Mouse (Mus musculus): ENCODE data around the gene Tgm2. TPM values are rescaled to one million over a fixed set of nuclear protein-coding genes. Genes with fewer than 3 reads are reported as not detected.

Tgm2 gene
- polyA plus RNA-seq, 1 experiment, result 19.0 TPM

DNA sequence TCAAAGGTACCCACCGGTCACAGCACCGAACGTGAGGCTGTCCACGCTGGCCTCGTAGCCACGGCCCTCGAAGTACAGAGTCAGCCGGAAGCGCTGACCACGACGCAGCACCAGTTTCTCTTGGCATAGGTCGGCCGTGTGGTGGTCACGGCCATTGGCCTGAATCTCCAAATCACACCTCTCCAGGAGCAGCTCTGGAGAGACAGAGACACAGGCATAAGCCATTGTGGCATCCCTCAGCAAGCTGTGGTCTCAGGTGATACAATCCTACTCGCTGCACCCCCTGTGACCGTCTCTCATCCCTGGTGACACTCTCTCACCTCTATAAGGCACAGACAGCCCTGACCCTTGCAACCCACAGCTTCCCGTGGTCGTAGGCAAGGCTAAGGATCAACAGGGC, 3.3 kb downstream of the Tgm2 start:
- 72% methylated on average over 18 of the region's 18 CpGs for WGBS
- Histone ChIP-seq H3K4me1 (ENCODE audit: control insufficient read depth, insufficient read depth, low read length) (peaks cover 6% of the 10 kb centered on the region; the same call in 1 of the 2 replicates), H3K27ac (ENCODE audit: control insufficient read depth, insufficient read depth, low read depth, low read length, poor library complexity) (peak overlapping the region; percentile 1), H3K4me3 (replicated peaks; ENCODE audit: control insufficient read depth, low read depth, low read length) (no peak overlapping the region)
- TF ChIP-seq POLR2A (IDR thresholded peaks at IDR 0.05; ENCODE audit: borderline replicate concordance, control insufficient read depth, low read depth, low read length) (no peak), CTCF (IDR thresholded peaks at IDR 0.05; ENCODE audit: control insufficient read depth, insufficient read depth, low read length) (no peak)

- 46% methylated on average over 7 of the region's 7 CpGs for WGBS
Observed at GRCm38 (mm10) chr2:158141690-158142440, 4.4 kb downstream of the Tgm2 start.

DNA sequence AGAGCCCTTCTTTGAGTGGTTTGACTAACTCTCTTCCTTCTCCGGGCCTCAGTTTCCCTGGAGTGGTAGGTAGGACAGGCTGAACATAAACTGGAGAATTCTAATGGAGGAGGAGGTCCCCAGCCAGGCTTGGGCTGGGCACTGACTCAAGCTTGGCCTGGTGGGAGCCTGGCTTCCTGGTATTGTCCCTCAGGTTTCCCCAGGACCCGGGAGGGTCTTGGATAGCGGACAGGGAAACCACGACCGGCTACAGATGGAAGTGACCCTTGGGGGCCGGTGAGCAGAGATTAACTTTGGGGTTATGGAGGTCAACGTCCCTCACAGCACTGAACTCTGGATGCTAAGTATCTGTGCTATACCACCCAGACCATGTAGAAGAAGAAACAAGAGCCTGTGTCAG, 5.0 kb downstream of the Tgm2 start:
- peak overlapping the region; percentile 81 for H3K27ac ChIP-seq (ENCODE audit: control insufficient read depth, insufficient read depth, low read depth, low read length, poor library complexity)
- no peak overlapping the region for H3K4me3 ChIP-seq (replicated peaks; ENCODE audit: control insufficient read depth, low read depth, low read length)

More at GRCm38 (mm10) chr2:158141690-158142440, 4.4 kb downstream of the Tgm2 start:
- TF ChIP-seq CTCF (IDR thresholded peaks at IDR 0.05; ENCODE audit: control insufficient read depth, insufficient read depth, low read length), result no peak
- no peak for TF ChIP-seq POLR2A (IDR thresholded peaks at IDR 0.05; ENCODE audit: borderline replicate concordance, control insufficient read depth, low read depth, low read length)
- H3K4me1 ChIP-seq (ENCODE audit: control insufficient read depth, insufficient read depth, low read length), result peaks cover 6% of the 10 kb centered on the region; the same call in 1 of the 2 replicates
- H3K4me3 ChIP-seq (replicated peaks; ENCODE audit: control insufficient read depth, low read depth, low read length), result no peak overlapping the region
- peak overlapping the region; percentile 81 for H3K27ac ChIP-seq (ENCODE audit: control insufficient read depth, insufficient read depth, low read depth, low read length, poor library complexity)

DNA sequence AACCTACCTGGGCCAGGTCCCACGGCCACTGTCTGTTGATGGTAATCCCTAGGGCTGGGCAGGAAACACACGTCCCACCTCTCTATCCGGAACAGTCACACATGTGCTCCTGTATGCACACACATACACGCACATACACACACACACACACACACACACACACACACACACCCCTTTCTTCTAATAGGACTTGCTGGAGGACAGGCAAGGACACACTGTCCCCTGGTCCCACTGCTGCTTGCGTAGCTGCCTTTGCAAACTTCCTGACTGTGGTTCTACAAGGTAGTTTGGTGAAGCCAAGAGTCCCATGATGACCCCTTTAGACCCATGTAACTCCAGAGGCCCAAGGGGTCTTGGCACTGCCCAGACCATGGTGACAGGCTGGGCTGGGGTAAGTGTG, 5.6 kb downstream of the Tgm2 start:
- TF ChIP-seq POLR2A (IDR thresholded peaks at IDR 0.05; ENCODE audit: borderline replicate concordance, control insufficient read depth, low read depth, low read length), result no peak
- no peak for TF ChIP-seq CTCF (IDR thresholded peaks at IDR 0.05; ENCODE audit: control insufficient read depth, insufficient read depth, low read length)
- 81% methylated on average over 5 of the region's 5 CpGs for WGBS
- Histone ChIP-seq H3K4me1 (ENCODE audit: control insufficient read depth, insufficient read depth, low read length) (peaks cover 6% of the 10 kb centered on the region; the same call in 1 of the 2 replicates), H3K27ac (ENCODE audit: control insufficient read depth, insufficient read depth, low read depth, low read length, poor library complexity) (no peak overlapping the region), H3K4me3 (replicated peaks; ENCODE audit: control insufficient read depth, low read depth, low read length) (no peak overlapping the region)

More for the DNA sequence above, 5.0 kb downstream of the Tgm2 start:
- H3K4me1 ChIP-seq (ENCODE audit: control insufficient read depth, insufficient read depth, low read length), result peaks cover 6% of the 10 kb centered on the region; the same call in 1 of the 2 replicates
- no peak for TF ChIP-seq POLR2A (IDR thresholded peaks at IDR 0.05; ENCODE audit: borderline replicate concordance, control insufficient read depth, low read depth, low read length)
- no peak for TF ChIP-seq CTCF (IDR thresholded peaks at IDR 0.05; ENCODE audit: control insufficient read depth, insufficient read depth, low read length)
- 87% methylated on average over 7 of the region's 7 CpGs for WGBS

DNA sequence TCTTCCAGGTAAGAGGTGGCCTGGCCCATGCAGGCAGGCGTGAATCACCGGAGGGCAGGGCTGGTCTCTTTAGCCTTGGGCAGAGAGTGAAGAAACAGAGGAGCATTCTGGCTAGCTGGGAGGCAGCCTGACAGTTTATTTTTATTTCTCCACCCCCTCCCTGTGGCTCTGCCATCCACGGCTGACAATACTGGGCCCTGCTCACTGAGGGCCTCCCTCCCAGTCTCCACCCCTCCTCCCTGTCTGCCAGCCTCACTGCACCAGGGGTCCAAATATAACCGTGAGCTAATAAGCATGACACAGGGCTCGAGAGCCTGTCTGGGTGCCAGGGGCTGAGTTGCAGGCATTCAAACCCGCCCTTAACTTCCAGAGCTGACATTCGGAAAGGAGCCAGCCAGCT, 6.6 kb downstream of the Tgm2 start:
- 67% methylated on average over 7 of the region's 7 CpGs for WGBS
- H3K4me1 ChIP-seq (ENCODE audit: control insufficient read depth, insufficient read depth, low read length), result peaks cover 6% of the 10 kb centered on the region; the same call in 1 of the 2 replicates

DNA sequence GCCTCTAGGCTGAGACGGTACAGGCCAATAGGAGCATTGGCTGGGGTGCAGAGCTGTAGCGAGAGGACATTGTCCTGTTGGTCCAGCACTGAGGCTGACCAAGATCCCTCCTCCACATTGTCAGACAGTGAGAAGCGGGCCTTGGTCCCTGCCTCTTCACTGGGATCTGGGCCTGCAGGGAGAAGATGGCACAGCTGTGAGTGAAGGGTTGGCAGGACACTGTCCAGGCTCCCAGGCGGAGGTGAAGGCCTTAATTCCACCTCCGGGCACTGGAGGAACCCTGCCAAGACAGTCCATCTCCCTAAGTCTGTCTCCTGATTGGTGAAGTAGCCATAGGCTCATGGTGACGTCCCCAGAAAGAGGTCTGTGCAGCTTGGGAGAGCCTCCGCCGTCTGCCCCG, 7.5 kb downstream of the Tgm2 start:
- Histone ChIP-seq H3K4me3 (replicated peaks; ENCODE audit: control insufficient read depth, low read depth, low read length) (no peak overlapping the region), H3K4me1 (ENCODE audit: control insufficient read depth, insufficient read depth, low read length) (peaks cover 6% of the 10 kb centered on the region; the same call in 1 of the 2 replicates), H3K27ac (ENCODE audit: control insufficient read depth, insufficient read depth, low read depth, low read length, poor library complexity) (no peak overlapping the region)
- TF ChIP-seq CTCF (IDR thresholded peaks at IDR 0.05; ENCODE audit: control insufficient read depth, insufficient read depth, low read length) (no peak), POLR2A (IDR thresholded peaks at IDR 0.05; ENCODE audit: borderline replicate concordance, control insufficient read depth, low read depth, low read length) (no peak)
- 91% methylated on average over 9 of the region's 9 CpGs for WGBS

More for the DNA sequence above, 6.6 kb downstream of the Tgm2 start:
- H3K27ac ChIP-seq (ENCODE audit: control insufficient read depth, insufficient read depth, low read depth, low read length, poor library complexity), result no peak overlapping the region
- H3K4me3 ChIP-seq (replicated peaks; ENCODE audit: control insufficient read depth, low read depth, low read length), result no peak overlapping the region
- TF ChIP-seq POLR2A (IDR thresholded peaks at IDR 0.05; ENCODE audit: borderline replicate concordance, control insufficient read depth, low read depth, low read length), result no peak
- no peak for TF ChIP-seq CTCF (IDR thresholded peaks at IDR 0.05; ENCODE audit: control insufficient read depth, insufficient read depth, low read length)

- Histone ChIP-seq H3K4me1 (ENCODE audit: control insufficient read depth, insufficient read depth, low read length) (peaks cover 7% of the 10 kb centered on the region), H3K4me3 (replicated peaks; ENCODE audit: control insufficient read depth, low read depth, low read length) (no peak overlapping the region), H3K27ac (ENCODE audit: control insufficient read depth, insufficient read depth, low read depth, low read length, poor library complexity) (no peak overlapping the region)
- no peak for TF ChIP-seq CTCF (IDR thresholded peaks at IDR 0.05; ENCODE audit: control insufficient read depth, insufficient read depth, low read length)
- TF ChIP-seq POLR2A (IDR thresholded peaks at IDR 0.05; ENCODE audit: borderline replicate concordance, control insufficient read depth, low read depth, low read length), result no peak
- WGBS, result 92% methylated on average over 12 of the region's 12 CpGs
Observed at GRCm38 (mm10) chr2:158137771-158138170, 8.5 kb downstream of the Tgm2 start.

- H3K4me3 ChIP-seq (replicated peaks; ENCODE audit: control insufficient read depth, low read depth, low read length), result no peak overlapping the region
- WGBS, result 39% methylated on average over 7 of the region's 7 CpGs
- H3K27ac ChIP-seq (ENCODE audit: control insufficient read depth, insufficient read depth, low read depth, low read length, poor library complexity), result no peak overlapping the region
- H3K4me1 ChIP-seq (ENCODE audit: control insufficient read depth, insufficient read depth, low read length), result peaks cover 7% of the 10 kb centered on the region
- no peak for TF ChIP-seq POLR2A (IDR thresholded peaks at IDR 0.05; ENCODE audit: borderline replicate concordance, control insufficient read depth, low read depth, low read length)
- TF ChIP-seq CTCF (IDR thresholded peaks at IDR 0.05; ENCODE audit: control insufficient read depth, insufficient read depth, low read length), result no peak
Observed at GRCm38 (mm10) chr2:158136205-158136604, 10.0 kb downstream of the Tgm2 start.
